Mouse (Mus musculus) ES-Bruce4 (cell line): ENCODE measurements at regions not wholly inside any gene's neighbourhood (a gene's known extent, or its start where the extent isn't known, plus 50 kb on each side); places are given as distances from the start of the nearest gene placed in this dataset.

Experiments used
- CTCF ChIP-seq: IDR thresholded peaks from one replicate; pipeline ENCODE4 v1.8.1; 2011; ENCODE audit warnings: low read depth, low read length
- EP300 ChIP-seq: IDR thresholded peaks from 2 replicates; pipeline ENCODE4 v1.6.1; 2011; ENCODE audit warnings: low read depth, low read length; ENCODE audit not compliant: insufficient read depth

GRCm38 (mm10) chr10:67647777-67648727, 99.3 kb upstream of the Ado start:
- TF ChIP-seq CTCF = no peak
- no peak for TF ChIP-seq EP300
